Mouse (Mus musculus) hindbrain, embryonic 11.5 days (tissue): ENCODE data around the gene Wnt11. TPM values are rescaled to one million over a fixed set of nuclear protein-coding genes. Genes with fewer than 3 reads are reported as not detected.

Source experiments
- ATAC-seq: fragments of 200-750 bp; cut with Nextera tagmentation; 2 replicates; pipeline ENCODE4 v1.8.0; 2017; ENCODE audit warnings: mild to moderate bottlenecking, moderate TSS enrichment, moderate library complexity; ENCODE audit not compliant: low FRiP score
- DNase-seq: peaks from one replicate; pipeline ENCODE4 v3.0.0-alpha.2; 2015; ENCODE audit warnings: low spot score
- H3K27ac ChIP-seq: fragments of 300-500 bp; sonication (generic); 2 replicates; pipeline ENCODE4 v1.5.1; 2014; ENCODE audit warnings: mild to moderate bottlenecking, low read depth, low read length
- H3K27me3 ChIP-seq: fragments of 300-500 bp; sonication (generic); 2 replicates; pipeline ENCODE4 v1.6.1; 2014; ENCODE audit warnings: mild to moderate bottlenecking, low read length, moderate library complexity, mixed read lengths; ENCODE audit not compliant: control insufficient read depth, insufficient read depth
- H3K36me3 ChIP-seq: fragments of 300-500 bp; sonication (generic); 2 replicates; pipeline ENCODE4 v1.6.1; 2014; ENCODE audit warnings: mild to moderate bottlenecking, low read length, moderate library complexity, mixed read lengths; ENCODE audit not compliant: control insufficient read depth, insufficient read depth
- H3K4me1 ChIP-seq: fragments of 300-500 bp; sonication (generic); replicated peaks from 2 replicates; pipeline ENCODE4 v1.6.1; 2014; ENCODE audit warnings: low read length, mixed read lengths; ENCODE audit not compliant: control insufficient read depth, insufficient read depth
- H3K4me2 ChIP-seq: fragments of 300-500 bp; sonication (generic); replicated peaks from 2 replicates; pipeline ENCODE4 v1.6.1; 2014; ENCODE audit warnings: mild to moderate bottlenecking, low read depth, low read length
- H3K4me3 ChIP-seq: fragments of 300-500 bp; sonication (generic); 2 replicates; pipeline ENCODE4 v1.5.1; 2014; ENCODE audit warnings: low read depth, low read length
- H3K9ac ChIP-seq: fragments of 300-500 bp; sonication (generic); 2 replicates; pipeline ENCODE4 v1.6.1; 2014; ENCODE audit warnings: low read depth, low read length
- H3K9me3 ChIP-seq: fragments of 300-500 bp; sonication (generic); 2 replicates; pipeline ENCODE4 v1.6.1; 2016; ENCODE audit warnings: low read length; ENCODE audit not compliant: control insufficient read depth
- whole genome bisulfite sequencing: fragments of 180-500 bp; shearing (Covaris S2); extraction: QIAGEN DNeasy Blood & Tissue Kit; methylation state at CpG from one replicate; pipeline ENCODE4 v1.1.7; 2014; 5-methylcytosine and 5-hydroxymethylcytosine counted together
- polyA plus RNA-seq: library from polyadenylated mRNA; unstranded; fragments of >200 nt; fragmentation: Nextera tagmentation; extraction: Ambion mirVana; gene quantifications from 2 replicates; pipeline ENCODE4 v1.2.1, GENCODE M21; 2014

The Wnt11 gene
- polyA plus RNA-seq, 1 experiment from 2014 or later: 3.5 TPM

- ATAC-seq: no peak
- Histone ChIP-seq H3K36me3 (no peaks in the 10 kb centered on the region), H3K27me3 (no peaks in the 10 kb centered on the region), H3K9me3 (no peaks in the 10 kb centered on the region), H3K4me1 (peaks cover 2% of the 10 kb centered on the region; the same call in 1 of the 2 replicates), H3K4me3 (no peak overlapping the region), H3K4me2 (no peak overlapping the region), H3K27ac (no peak overlapping the region), H3K9ac (no peak overlapping the region)
- no peak for DNase-seq
- 51% methylated on average over 5 of the region's 5 CpGs for whole genome bisulfite sequencing
Measured at GRCm38 (mm10) chr7:98894768-98895167, 59.9 kb downstream of the Wnt11 start.

- Histone ChIP-seq H3K27me3 (no peaks in the 10 kb centered on the region), H3K4me3 (no peak overlapping the region), H3K9ac (no peak overlapping the region), H3K4me1 (no peaks in the 10 kb centered on the region), H3K4me2 (no peak overlapping the region), H3K36me3 (no peaks in the 10 kb centered on the region), H3K27ac (no peak overlapping the region), H3K9me3 (no peaks in the 10 kb centered on the region)
- no peak for ATAC-seq
- WGBS: 62% methylated on average over 10 of the region's 10 CpGs
- DNase-seq: no peak
Measured at GRCm38 (mm10) chr7:98895501-98896095, 60.7 kb downstream of the Wnt11 start.

- Histone ChIP-seq H3K4me2 (no peak overlapping the region), H3K4me1 (no peaks in the 10 kb centered on the region), H3K4me3 (no peak overlapping the region), H3K27ac (no peak overlapping the region), H3K36me3 (no peaks in the 10 kb centered on the region), H3K9ac (no peak overlapping the region), H3K27me3 (no peaks in the 10 kb centered on the region), H3K9me3 (no peaks in the 10 kb centered on the region)
- no peak for ATAC-seq
- DNase-seq: no peak
- 97% methylated on average over 8 of the region's 8 CpGs for WGBS
Measured at GRCm38 (mm10) chr7:98897323-98897722, 62.4 kb downstream of the Wnt11 start.

DNA sequence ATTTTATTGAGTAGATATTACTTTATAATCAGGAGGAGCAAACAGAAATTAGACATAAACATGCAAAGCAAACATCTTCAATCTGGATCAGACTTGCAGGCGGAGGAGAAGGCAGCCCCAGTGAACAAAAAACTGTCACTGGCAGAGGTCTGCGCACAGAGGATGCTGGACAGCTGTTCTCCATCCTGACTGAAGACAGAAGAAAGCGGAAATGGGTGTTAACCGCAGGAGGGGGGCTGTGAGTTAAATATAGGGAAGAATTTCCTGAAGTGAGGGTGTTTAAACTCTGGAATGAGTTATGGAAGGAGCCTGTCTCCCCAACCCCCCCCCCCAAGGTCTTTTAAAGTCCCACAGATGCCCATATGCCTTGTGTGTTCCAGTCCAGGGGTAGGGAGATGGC lies 64.9 kb downstream of the Wnt11 start:
- H3K9ac ChIP-seq: no peak overlapping the region
- no peak overlapping the region for H3K4me2 ChIP-seq
- no peak for ATAC-seq
- no peak for DNase-seq
- H3K4me3 ChIP-seq: no peak overlapping the region
- H3K9me3 ChIP-seq: no peaks in the 10 kb centered on the region
- WGBS: 80% methylated on average over 4 of the region's 4 CpGs
- no peaks in the 10 kb centered on the region for H3K4me1 ChIP-seq
- no peaks in the 10 kb centered on the region for H3K36me3 ChIP-seq
- H3K27ac ChIP-seq: no peak overlapping the region
- no peaks in the 10 kb centered on the region for H3K27me3 ChIP-seq

- DNase-seq (no peak), ATAC-seq (no peak)
- H3K27me3 ChIP-seq: no peaks in the 10 kb centered on the region
- no peak overlapping the region for H3K9ac ChIP-seq
- no peak overlapping the region for H3K27ac ChIP-seq
- H3K9me3 ChIP-seq: no peaks in the 10 kb centered on the region
- no peaks in the 10 kb centered on the region for H3K4me1 ChIP-seq
- WGBS: 97% methylated on average over 1 of the region's 1 CpGs
- H3K4me2 ChIP-seq: no peak overlapping the region
- H3K36me3 ChIP-seq: no peaks in the 10 kb centered on the region
- H3K4me3 ChIP-seq: no peak overlapping the region
Measured at GRCm38 (mm10) chr7:98901120-98901519, 66.2 kb downstream of the Wnt11 start.

DNA sequence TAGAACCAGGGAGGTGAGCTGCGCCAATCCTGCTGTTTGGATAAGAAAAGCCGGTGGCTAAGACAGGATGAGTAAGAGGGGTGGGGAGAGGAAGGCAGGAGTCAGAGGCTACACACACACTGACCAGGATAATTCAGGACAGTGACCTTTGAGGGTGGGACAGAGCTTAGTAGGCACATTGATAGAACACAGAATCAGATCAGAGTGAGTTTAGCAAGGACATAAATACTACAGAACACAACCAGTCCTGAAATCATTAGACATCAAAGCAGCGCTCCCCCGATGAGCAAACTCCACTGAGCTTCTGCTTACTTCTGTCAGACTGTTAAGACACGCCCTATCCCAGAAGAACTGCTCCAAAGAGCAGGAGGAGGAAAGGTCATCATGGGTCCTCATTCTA lies 69.0 kb downstream of the Wnt11 start:
- no peak overlapping the region for H3K4me2 ChIP-seq
- H3K9me3 ChIP-seq: no peaks in the 10 kb centered on the region
- no peaks in the 10 kb centered on the region for H3K4me1 ChIP-seq
- H3K36me3 ChIP-seq: no peaks in the 10 kb centered on the region
- WGBS: 55% methylated on average over 5 of the region's 5 CpGs
- no peak overlapping the region for H3K27ac ChIP-seq
- no peak for ATAC-seq
- H3K27me3 ChIP-seq: no peaks in the 10 kb centered on the region
- no peak overlapping the region for H3K9ac ChIP-seq
- no peak overlapping the region for H3K4me3 ChIP-seq
- DNase-seq: no peak

Other genes starting within 250 kb of the Wnt11 start
- gene Emsy, start 178.3 kb upstream of the Wnt11 start, polyA plus RNA-seq: 66.0 and 67.5 TPM in 2 replicates
- gene Thap12, start 132.0 kb upstream of the Wnt11 start, polyA plus RNA-seq: 71.6 and 88.1 TPM in 2 replicates